Mouse (Mus musculus) CH12.LX (cell line): ENCODE results near the gene Sfxn5.

Experiments
- CTCF ChIP-seq, 2 experiments: IDR thresholded peaks in 1 of 2; conservative IDR thresholded peaks in 1 of 2; 2 replicates each; pipeline ENCODE4 v1.5.1; 2011 to 2012; ENCODE audit warnings: low read depth in 2 of 2, low read length in 2 of 2, improper control_type of control experiment in 1 of 2, inconsistent platforms in 1 of 2, mild to moderate bottlenecking in 1 of 2, moderate library complexity in 1 of 2
- E2F4 ChIP-seq: IDR thresholded peaks from 2 replicates; pipeline ENCODE4 v1.6.1; 2011; ENCODE audit warnings: low read depth, low read length, improper control_type of control experiment; ENCODE audit not compliant: insufficient replicate concordance
- EP300 ChIP-seq: IDR thresholded peaks from 2 replicates; pipeline ENCODE4 v1.6.1; 2011; ENCODE audit warnings: low read length, improper control_type of control experiment
- IRF4 ChIP-seq: IDR thresholded peaks from 2 replicates; pipeline ENCODE4 v1.6.1; 2014; ENCODE audit warnings: low read depth, mild to moderate bottlenecking, inconsistent platforms, low read length, improper control_type of control experiment
- KAT2A ChIP-seq: IDR thresholded peaks from 2 replicates; pipeline ENCODE4 v1.6.1; 2012; ENCODE audit warnings: low read length, improper control_type of control experiment, inconsistent platforms; ENCODE audit not compliant: insufficient replicate concordance
- MAX ChIP-seq: IDR thresholded peaks from 2 replicates; pipeline ENCODE4 v1.6.1; 2011; ENCODE audit warnings: low read length, improper control_type of control experiment
- MAZ ChIP-seq: IDR thresholded peaks from 2 replicates; pipeline ENCODE4 v1.6.1; 2012; ENCODE audit warnings: low read depth, mild to moderate bottlenecking, inconsistent platforms, low read length, improper control_type of control experiment, moderate library complexity
- MYC ChIP-seq: IDR thresholded peaks from 2 replicates; pipeline ENCODE4 v1.6.1; 2011; ENCODE audit warnings: low read depth, mild to moderate bottlenecking, improper control_type of control experiment, low read length
- NRF1 ChIP-seq: IDR thresholded peaks from 2 replicates; pipeline ENCODE4 v1.6.1; 2014; ENCODE audit warnings: low read depth, mild to moderate bottlenecking, inconsistent platforms, low read length, improper control_type of control experiment, moderate library complexity
- POLR2A ChIP-seq: IDR thresholded peaks from 2 replicates; pipeline ENCODE4 v1.6.1; 2011; ENCODE audit warnings: low read depth, mild to moderate bottlenecking, improper control_type of control experiment, low read length
- ZNF384 ChIP-seq: IDR thresholded peaks from 2 replicates; pipeline ENCODE4 v1.6.1; 2012; ENCODE audit warnings: low read depth, low read length, improper control_type of control experiment, inconsistent platforms

- TF ChIP-seq CTCF (conservative IDR thresholded peaks at IDR 0.05 in 1 of 2, IDR thresholded peaks at IDR 0.05 in 1 of 2; ENCODE audit: low read depth in 2 of 2, low read length in 2 of 2), result no peak
- TF ChIP-seq MAX, result no peak
- TF ChIP-seq POLR2A, result no peak
- TF ChIP-seq MYC, result no peak
- no peak for TF ChIP-seq IRF4
- TF ChIP-seq ZNF384, result no peak
- no peak for TF ChIP-seq NRF1
- TF ChIP-seq KAT2A, result no peak
- no peak for TF ChIP-seq E2F4
- no peak for TF ChIP-seq EP300
- TF ChIP-seq MAZ, result no peak
Measured at GRCm38 (mm10) chr6:85371859-85372405, 38.7 kb upstream of the Sfxn5 start.
